Mouse (Mus musculus) common myeloid progenitor, adult 5-6 weeks (primary cell): Measurements from ENCODE around the gene R3hdml. TPM values are rescaled to one million over a fixed set of nuclear protein-coding genes. Genes with fewer than 3 reads are reported as not detected.

Experiments
- ATAC-seq: replicated peaks from 2 replicates; pipeline ENCODE4 v1.8.0; 2016; ENCODE audit warnings: low read depth, mild to moderate bottlenecking, moderate TSS enrichment, inconsistent platforms; ENCODE audit not compliant: poor library complexity, severe bottlenecking
- total RNA-seq: library from RNA; stranded (forward); fragments of 200-1000, 187-1606 nt; gene quantifications from 2 replicates; pipeline ENCODE4 v1.2.3, GENCODE M21; 2017

R3hdml gene
- total RNA-seq, 1 experiment from 2014 or later, result not detected

DNA sequence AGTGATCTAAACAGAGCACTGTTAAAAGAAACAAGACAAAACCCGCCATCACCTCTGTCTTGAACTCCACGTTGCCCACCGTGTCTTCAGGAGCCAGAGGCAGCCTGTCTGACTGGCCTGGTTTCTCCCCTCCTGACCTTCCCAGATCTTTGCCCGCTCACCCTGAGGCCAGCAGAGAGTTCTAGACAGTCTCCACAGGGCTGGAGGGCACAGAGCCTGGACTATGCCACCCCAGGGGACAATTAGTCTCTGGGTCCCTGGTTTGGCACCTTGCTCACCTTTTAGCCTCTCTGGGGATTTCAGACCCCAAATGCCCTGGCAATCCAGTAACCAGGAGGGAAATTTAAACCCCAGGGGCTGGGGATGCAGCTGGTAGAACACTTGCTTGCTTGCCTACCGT lies 45.3 kb downstream of the R3hdml start:
- ATAC-seq, result no peak

DNA sequence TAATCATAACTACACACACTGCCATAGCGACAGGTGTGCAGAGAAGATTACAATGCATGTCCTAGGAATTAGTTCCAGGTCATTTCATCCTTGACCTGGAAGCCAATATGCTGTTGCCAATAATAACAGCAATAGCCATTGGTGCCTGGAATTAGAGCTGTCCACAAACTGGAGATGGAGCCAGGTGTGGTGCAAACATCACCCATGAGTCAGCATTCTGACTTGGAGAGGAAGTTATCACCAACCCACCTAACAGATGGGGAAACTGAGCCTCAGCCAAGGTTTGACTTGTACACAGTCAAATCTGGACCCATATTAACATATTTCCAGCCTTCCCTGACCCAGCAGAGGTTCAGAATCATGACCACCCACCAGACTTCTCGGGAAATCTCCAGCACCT lies 46.3 kb downstream of the R3hdml start:
- ATAC-seq, result no peak

DNA sequence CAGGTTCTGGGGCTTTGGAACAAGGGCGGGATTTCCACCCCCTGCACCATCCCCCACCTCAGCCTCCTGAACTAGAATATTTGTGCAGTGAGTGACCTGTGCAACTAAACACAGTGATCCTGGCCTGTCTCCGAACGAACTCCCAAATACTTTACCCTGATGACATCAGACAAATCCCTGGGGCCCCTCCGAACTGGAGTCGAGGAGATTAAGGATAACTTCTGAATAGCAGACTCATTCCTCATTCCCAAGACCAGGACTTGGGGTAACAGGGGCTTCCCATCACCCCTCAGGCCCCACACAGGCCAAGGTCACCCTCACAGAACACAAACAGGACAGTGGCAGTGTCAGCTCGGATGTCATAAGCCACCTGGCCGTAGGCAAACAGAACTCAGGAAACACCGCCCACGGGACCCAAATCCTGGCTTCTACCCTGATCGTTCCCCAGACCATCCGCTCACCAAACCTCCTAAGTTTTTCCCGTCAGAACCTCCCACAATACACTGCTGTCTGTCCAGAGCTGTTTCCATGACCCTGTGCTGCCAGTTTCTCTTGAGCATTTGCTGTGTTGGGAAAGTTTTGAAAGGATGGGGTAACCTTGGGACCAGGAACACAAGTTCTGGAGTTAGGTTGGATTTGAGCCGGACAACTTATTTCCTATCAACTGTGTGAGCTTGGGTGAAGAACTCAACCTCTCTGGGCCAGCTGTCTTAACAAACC lies 47.4 kb downstream of the R3hdml start:
- no peak for ATAC-seq

DNA sequence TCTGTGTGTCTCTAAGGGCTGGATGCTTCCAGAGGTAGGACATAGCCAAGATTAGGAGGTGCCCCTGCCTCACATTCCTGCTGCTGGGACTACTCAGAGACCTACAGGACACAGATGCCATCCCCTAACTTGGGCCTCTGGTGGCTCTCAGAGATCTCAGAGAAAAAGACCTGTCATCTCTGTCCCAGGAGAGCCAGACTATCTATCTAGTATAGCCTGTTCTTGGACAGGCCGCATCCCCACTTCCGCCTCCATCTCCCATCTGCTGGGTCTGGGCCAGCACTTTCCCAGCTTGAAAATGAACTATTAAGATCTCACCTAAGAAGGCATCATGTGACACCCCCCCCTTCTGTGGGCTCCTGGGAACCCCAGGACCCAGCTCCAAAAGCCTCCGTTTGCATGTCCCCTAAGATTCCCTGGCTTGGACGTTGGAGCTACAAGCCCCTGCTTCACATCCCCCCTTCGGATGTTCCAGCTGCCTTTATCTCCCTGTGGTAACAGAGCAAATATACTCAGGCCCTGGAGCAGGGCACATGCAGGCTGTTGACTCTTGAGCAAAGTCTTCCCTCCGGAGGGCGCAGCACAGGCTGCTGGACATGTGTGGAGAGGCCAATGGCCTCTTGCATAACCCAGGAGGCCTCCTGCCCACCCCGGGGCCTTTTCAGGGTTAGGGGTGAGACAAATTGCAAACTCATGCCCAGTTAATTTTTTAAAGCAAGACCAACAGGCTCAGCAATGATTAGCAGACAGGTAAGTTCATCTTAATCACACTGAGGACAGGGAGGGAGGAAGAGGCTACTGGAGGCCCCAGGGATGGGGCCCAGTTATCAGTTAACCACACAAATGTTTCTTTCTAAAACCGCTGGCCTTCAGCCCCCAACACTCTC lies 48.4 kb downstream of the R3hdml start:
- ATAC-seq, result peak; percentile 51; the same call in 1 of the 2 replicates

DNA sequence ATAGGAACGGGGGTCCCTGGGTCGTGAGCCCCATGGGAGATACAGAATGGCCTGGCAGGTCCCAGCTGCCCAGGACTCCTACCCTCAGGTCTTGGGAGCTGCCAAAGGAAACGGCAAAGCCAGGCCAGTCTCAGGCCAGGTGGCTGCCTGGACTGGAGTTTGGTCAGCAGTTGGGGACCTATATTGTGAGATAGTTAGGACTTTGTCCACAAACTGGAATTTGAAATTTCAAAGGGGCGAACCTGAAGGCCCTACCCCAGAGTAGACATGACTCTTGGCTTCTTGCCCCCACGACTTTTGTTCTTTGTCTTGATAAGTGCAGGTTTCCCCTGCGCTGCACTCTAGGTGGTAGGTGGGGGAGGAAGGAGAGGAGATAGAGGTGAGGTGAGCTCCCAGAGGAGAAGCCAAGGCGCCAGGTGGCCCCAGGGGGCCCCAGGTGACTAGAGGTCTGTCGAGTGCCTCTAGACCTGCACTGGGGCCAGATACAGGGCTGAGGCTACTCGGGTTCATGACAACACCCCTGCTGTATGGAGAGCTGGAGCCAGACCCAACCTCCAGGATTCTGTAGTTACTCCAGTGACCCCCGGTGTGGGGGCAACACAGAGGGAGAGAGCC lies 49.6 kb downstream of the R3hdml start:
- ATAC-seq, result no peak

DNA sequence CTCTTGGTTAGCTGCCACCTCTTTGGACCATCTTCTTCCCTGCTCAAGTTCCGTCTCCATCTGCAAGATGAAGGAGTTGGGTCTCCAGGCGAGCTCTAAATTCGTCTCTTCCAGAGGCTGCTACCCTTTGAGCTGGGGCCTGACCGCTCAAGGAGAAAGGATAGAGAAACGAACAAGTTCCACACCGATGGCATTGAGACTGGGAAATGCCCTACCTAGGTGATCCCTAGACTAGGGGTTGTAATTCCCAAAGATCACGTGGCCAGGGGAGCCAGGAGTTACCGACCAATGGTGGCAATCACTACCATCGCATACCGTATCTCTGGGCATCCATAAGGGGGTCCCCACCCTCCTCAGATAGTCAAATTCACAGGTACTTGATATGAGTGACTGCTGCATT lies 50.6 kb downstream of the R3hdml start:
- ATAC-seq, result no peak

DNA sequence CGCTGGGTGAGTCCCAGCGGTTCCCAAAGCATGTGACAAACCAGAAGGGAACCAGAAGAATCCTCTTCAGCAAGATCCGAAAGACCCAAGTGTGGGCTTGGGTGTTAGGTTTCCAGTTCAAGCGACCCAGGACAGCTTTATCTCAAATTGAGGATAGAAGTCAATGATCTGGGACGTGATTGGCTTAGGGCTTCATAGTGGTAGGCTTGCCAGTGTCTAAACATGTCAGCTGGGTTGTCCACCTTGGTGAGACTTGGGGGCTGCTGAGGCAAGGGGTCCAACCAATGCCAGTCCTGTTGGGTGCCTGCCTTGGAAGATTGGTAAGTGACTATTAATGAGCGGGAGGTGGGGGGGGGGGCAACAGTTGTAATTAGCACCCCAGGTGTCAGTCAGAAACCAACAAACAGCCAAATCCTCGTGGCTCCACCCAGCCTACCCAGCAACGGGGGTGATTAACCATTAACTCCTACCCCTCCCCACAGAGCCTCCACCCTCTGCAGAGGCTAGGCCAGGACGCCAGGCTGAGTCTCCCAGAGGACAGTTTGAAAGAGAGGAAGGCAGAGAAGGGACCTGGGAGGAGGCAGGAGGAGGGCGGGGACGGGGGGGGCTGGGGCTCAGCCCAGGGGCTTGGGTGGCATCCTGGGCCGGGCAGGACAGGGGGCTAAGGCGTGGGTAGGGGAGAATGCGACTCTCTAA lies 54.7 kb downstream of the R3hdml start:
- ATAC-seq, result no peak

DNA sequence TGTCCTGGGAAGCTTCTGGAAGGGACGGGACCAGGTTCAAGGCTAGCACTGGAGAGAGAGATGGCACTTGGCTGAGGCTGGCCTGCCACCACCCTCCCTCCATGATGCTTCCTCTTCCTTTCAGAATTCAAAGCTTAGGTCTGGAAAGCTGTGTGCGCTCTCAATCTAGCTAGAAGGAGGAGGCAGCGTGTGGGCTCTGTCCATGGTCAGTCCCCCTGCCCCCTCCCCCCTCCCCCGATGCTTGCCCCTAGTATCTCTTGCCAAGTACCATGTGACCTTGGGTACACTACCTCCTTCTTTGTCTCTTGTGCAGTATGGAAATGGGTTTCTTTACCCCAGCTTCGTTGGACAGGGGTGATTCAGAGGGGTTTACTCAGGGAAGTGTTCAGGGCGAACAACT lies 56.7 kb downstream of the R3hdml start:
- ATAC-seq, result no peak

DNA sequence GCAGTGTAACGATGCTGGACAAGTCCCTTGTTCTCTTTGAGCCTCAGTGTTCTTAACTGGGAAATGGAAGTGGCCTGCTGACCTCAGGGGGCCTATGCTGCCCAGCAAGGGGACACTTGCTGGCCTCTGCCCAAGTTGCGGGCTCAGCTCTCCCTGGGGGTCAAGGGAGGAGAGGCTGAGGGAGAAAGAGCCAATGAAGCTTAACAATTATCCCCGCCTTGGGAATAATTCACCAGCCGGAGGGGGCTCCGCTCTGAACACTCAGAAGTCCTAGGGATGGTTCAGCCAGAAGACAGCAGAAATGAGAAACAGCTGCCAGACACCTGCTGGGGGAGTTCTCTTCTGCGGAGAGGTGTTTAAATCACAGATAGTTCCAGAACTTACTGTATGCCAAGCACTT lies 57.7 kb downstream of the R3hdml start:
- ATAC-seq, result no peak

Other genes with a start within 250 kb of the R3hdml start
- not detected in 2 replicates for gene Jph2, start 94.3 kb upstream of the R3hdml start, total RNA-seq
- 95.2 and 99.9 TPM in 2 replicates for gene Oser1, start 67.6 kb upstream of the R3hdml start, total RNA-seq
- 0.73 TPM in 1 of 2 replicates, not detected in the other for gene Gdap1l1, start 53.8 kb upstream of the R3hdml start, total RNA-seq
- gene Fitm2, start 19.7 kb upstream of the R3hdml start, total RNA-seq, result 3.9 and 5.2 TPM in 2 replicates
- 4.1 and 6.1 TPM in 2 replicates for gene Hnf4a, start 14.5 kb downstream of the R3hdml start, total RNA-seq
- 7.7 and 10.6 TPM in 2 replicates for gene Ttpal, start 110.0 kb downstream of the R3hdml start, total RNA-seq
- gene Serinc3, start 152.8 kb downstream of the R3hdml start, total RNA-seq, result 646 and 682 TPM in 2 replicates
- gene Pkig, start 166.1 kb downstream of the R3hdml start, total RNA-seq, result 44.8 and 45.5 TPM in 2 replicates